Mouse (Mus musculus): ENCODE measurements around the gene 4930539E08Rik. TPM values are rescaled to one million over a fixed set of nuclear protein-coding genes. Genes with fewer than 3 reads are reported as not detected.

Gene 4930539E08Rik
- polyA plus RNA-seq, 1 experiment from 2014 or later, result 1.2 TPM

GRCm38 (mm10) chr17:28932274-28932673 is 17.1 kb upstream of the 4930539E08Rik start:
- Histone ChIP-seq H3K27me3 (ENCODE audit: control insufficient read depth, insufficient read depth, low read length) (no peaks in the 10 kb centered on the region), H3K9ac (no peak overlapping the region), H3K36me3 (replicated peaks; ENCODE audit: control insufficient read depth, insufficient read depth) (no peaks in the 10 kb centered on the region), H3K4me2 (replicated peaks) (no peak overlapping the region), H3K4me3 (replicated peaks; ENCODE audit: low read length) (no peak overlapping the region), H3K27ac (no peak overlapping the region), H3K4me1 (replicated peaks; ENCODE audit: control insufficient read depth, insufficient read depth, low read length) (peaks cover 9% of the 10 kb centered on the region), H3K9me3 (ENCODE audit: control insufficient read depth, low read length) (no peaks in the 10 kb centered on the region)
- ATAC-seq (ENCODE audit: low FRiP score), result no peak
- DNase-seq (ENCODE audit: low spot score), result no peak
- 92% methylated on average over 4 of the region's 4 CpGs for WGBS

DNA sequence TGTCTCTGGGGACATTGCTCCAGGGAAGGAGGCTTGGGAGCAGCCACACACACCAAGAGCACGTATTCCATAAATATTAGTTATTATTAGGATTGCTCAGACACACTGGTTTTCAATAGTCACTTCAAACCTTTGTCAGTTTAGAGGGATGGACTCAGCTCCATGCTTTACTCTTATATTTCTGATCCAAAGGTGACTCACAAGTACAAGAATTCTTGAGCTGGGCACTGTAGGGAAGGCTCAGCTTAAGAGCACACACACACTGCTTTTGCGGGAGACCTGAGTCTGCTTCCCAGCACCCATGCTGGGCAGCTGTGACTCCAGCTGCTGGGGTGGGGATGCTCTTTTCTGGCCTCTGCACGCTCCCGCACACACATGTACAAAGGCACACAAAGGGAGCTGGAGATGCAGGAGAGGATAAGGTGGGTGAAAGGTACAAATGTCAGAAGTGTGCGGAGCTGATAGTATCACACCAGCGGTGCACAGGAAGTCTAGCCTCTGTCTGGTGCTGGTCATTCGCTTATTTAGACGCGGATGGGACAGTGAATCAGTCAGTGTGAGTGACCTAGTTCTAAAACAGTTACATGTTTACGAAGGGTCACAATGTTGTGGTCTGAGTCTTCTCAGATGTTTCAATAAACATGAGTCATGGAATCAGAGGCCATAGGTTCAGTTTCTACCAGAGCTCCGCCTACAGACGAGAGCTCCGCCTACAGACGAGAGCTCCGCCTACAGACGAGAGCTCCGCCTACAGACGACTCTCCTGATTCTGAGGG is 16.5 kb upstream of the 4930539E08Rik start:
- Histone ChIP-seq H3K9me3 (ENCODE audit: control insufficient read depth, low read length) (no peaks in the 10 kb centered on the region), H3K4me3 (replicated peaks; ENCODE audit: low read length) (no peak overlapping the region), H3K27ac (no peak overlapping the region), H3K4me2 (replicated peaks) (no peak overlapping the region), H3K4me1 (replicated peaks; ENCODE audit: control insufficient read depth, insufficient read depth, low read length) (peaks cover 9% of the 10 kb centered on the region), H3K36me3 (replicated peaks; ENCODE audit: control insufficient read depth, insufficient read depth) (no peaks in the 10 kb centered on the region), H3K27me3 (ENCODE audit: control insufficient read depth, insufficient read depth, low read length) (no peaks in the 10 kb centered on the region), H3K9ac (no peak overlapping the region)
- no peak for ATAC-seq (ENCODE audit: low FRiP score)
- WGBS, result 93% methylated on average over 18 of the region's 18 CpGs
- DNase-seq (ENCODE audit: low spot score), result no peak

GRCm38 (mm10) chr17:28930392-28931074 is 15.4 kb upstream of the 4930539E08Rik start:
- H3K9ac ChIP-seq, result no peak overlapping the region
- H3K9me3 ChIP-seq (ENCODE audit: control insufficient read depth, low read length), result no peaks in the 10 kb centered on the region
- H3K27ac ChIP-seq, result peak overlapping the region; percentile 27
- peaks cover 9% of the 10 kb centered on the region for H3K4me1 ChIP-seq (replicated peaks; ENCODE audit: control insufficient read depth, insufficient read depth, low read length)
- no peak overlapping the region for H3K4me3 ChIP-seq (replicated peaks; ENCODE audit: low read length)
- H3K4me2 ChIP-seq (replicated peaks), result peak overlapping the region; percentile 15; the same call in 1 of the 2 replicates
- peak; percentile 81 for DNase-seq (ENCODE audit: low spot score)
- WGBS, result 19% methylated on average over 14 of the region's 14 CpGs
- peak; percentile 59 for ATAC-seq (ENCODE audit: low FRiP score)
- H3K36me3 ChIP-seq (replicated peaks; ENCODE audit: control insufficient read depth, insufficient read depth), result no peaks in the 10 kb centered on the region
- H3K27me3 ChIP-seq (ENCODE audit: control insufficient read depth, insufficient read depth, low read length), result no peaks in the 10 kb centered on the region

DNA sequence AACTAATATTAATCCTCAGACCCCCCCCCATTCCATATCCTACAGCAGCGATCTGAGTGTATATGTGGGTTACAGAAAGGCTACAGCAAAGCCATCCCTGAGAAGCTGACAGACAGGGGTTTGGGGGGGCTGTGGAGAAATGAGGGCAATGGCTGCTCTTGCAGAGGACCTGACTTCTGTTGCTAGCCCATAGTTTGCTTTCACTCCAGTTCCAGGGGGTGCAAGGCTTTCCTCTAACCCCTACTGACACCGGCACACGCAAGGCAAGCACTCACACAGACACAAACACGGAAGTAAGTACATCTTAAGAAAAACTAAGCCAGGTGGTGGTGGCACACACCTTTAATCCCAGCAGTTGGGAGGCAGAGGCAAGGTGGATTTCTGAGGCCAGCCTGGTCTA is 14.2 kb upstream of the 4930539E08Rik start:
- DNase-seq (ENCODE audit: low spot score) (no peak), ATAC-seq (ENCODE audit: low FRiP score) (no peak)
- Histone ChIP-seq H3K4me1 (replicated peaks; ENCODE audit: control insufficient read depth, insufficient read depth, low read length) (peaks cover 9% of the 10 kb centered on the region), H3K36me3 (replicated peaks; ENCODE audit: control insufficient read depth, insufficient read depth) (no peaks in the 10 kb centered on the region), H3K4me3 (replicated peaks; ENCODE audit: low read length) (no peak overlapping the region), H3K9me3 (ENCODE audit: control insufficient read depth, low read length) (no peaks in the 10 kb centered on the region), H3K9ac (no peak overlapping the region), H3K4me2 (replicated peaks) (no peak overlapping the region), H3K27me3 (ENCODE audit: control insufficient read depth, insufficient read depth, low read length) (no peaks in the 10 kb centered on the region), H3K27ac (no peak overlapping the region)
- 98% methylated on average over 4 of the region's 4 CpGs for WGBS

DNA sequence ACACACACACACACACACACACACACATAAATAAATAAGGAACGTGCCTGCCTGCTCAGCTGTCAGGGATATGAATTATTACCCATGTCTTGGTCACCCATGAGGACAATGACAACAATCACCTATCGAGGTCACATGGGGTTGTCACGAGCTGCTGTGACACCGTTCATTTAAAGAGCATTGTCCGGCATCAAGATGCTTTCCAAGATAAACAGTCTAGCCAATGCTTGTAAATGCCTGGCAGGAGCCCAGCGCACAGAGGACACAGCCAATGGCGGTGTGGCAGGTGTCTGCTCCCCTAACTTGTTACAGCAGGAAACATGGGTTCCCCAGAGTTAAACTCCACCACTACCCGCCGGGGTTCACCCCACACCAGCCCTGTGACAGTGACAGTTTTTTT is 12.9 kb upstream of the 4930539E08Rik start:
- no peak for ATAC-seq (ENCODE audit: low FRiP score)
- Histone ChIP-seq H3K9ac (no peak overlapping the region), H3K4me2 (replicated peaks) (no peak overlapping the region), H3K27ac (no peak overlapping the region), H3K4me1 (replicated peaks; ENCODE audit: control insufficient read depth, insufficient read depth, low read length) (peaks cover 9% of the 10 kb centered on the region), H3K9me3 (ENCODE audit: control insufficient read depth, low read length) (no peaks in the 10 kb centered on the region), H3K4me3 (replicated peaks; ENCODE audit: low read length) (no peak overlapping the region), H3K36me3 (replicated peaks; ENCODE audit: control insufficient read depth, insufficient read depth) (no peaks in the 10 kb centered on the region), H3K27me3 (ENCODE audit: control insufficient read depth, insufficient read depth, low read length) (no peaks in the 10 kb centered on the region)
- WGBS, result 84% methylated on average over 9 of the region's 9 CpGs
- DNase-seq (ENCODE audit: low spot score), result no peak

- 54% methylated on average over 15 of the region's 15 CpGs for WGBS
Measured at GRCm38 (mm10) chr17:28926866-28927635, 11.9 kb upstream of the 4930539E08Rik start.

GRCm38 (mm10) chr17:28926380-28926779 is 11.3 kb upstream of the 4930539E08Rik start:
- H3K4me3 ChIP-seq (replicated peaks; ENCODE audit: low read length), result no peak overlapping the region
- no peak overlapping the region for H3K27ac ChIP-seq
- H3K27me3 ChIP-seq (ENCODE audit: control insufficient read depth, insufficient read depth, low read length), result no peaks in the 10 kb centered on the region
- H3K4me2 ChIP-seq (replicated peaks), result no peak overlapping the region
- WGBS, result 13% methylated on average over 13 of the region's 13 CpGs
- no peak overlapping the region for H3K9ac ChIP-seq
- DNase-seq (ENCODE audit: low spot score) (peak; percentile 79), ATAC-seq (ENCODE audit: low FRiP score) (no peak)
- no peaks in the 10 kb centered on the region for H3K36me3 ChIP-seq (replicated peaks; ENCODE audit: control insufficient read depth, insufficient read depth)
- H3K4me1 ChIP-seq (replicated peaks; ENCODE audit: control insufficient read depth, insufficient read depth, low read length), result peaks cover 9% of the 10 kb centered on the region
- no peaks in the 10 kb centered on the region for H3K9me3 ChIP-seq (ENCODE audit: control insufficient read depth, low read length)

More at GRCm38 (mm10) chr17:28926866-28927635, 11.9 kb upstream of the 4930539E08Rik start:
- peaks cover 9% of the 10 kb centered on the region for H3K4me1 ChIP-seq (replicated peaks; ENCODE audit: control insufficient read depth, insufficient read depth, low read length)
- ATAC-seq (ENCODE audit: low FRiP score), result no peak
- H3K27me3 ChIP-seq (ENCODE audit: control insufficient read depth, insufficient read depth, low read length), result no peaks in the 10 kb centered on the region
- H3K9ac ChIP-seq, result no peak overlapping the region
- no peak overlapping the region for H3K4me3 ChIP-seq (replicated peaks; ENCODE audit: low read length)
- peak; percentile 55 for DNase-seq (ENCODE audit: low spot score)
- H3K36me3 ChIP-seq (replicated peaks; ENCODE audit: control insufficient read depth, insufficient read depth), result no peaks in the 10 kb centered on the region
- H3K4me2 ChIP-seq (replicated peaks), result no peak overlapping the region
- H3K9me3 ChIP-seq (ENCODE audit: control insufficient read depth, low read length), result no peaks in the 10 kb centered on the region
- no peak overlapping the region for H3K27ac ChIP-seq

- no peak for ATAC-seq (ENCODE audit: low FRiP score)
- Histone ChIP-seq H3K27me3 (ENCODE audit: control insufficient read depth, insufficient read depth, low read length) (no peaks in the 10 kb centered on the region), H3K9ac (no peak overlapping the region), H3K36me3 (replicated peaks; ENCODE audit: control insufficient read depth, insufficient read depth) (no peaks in the 10 kb centered on the region), H3K4me2 (replicated peaks) (no peak overlapping the region), H3K27ac (no peak overlapping the region), H3K9me3 (ENCODE audit: control insufficient read depth, low read length) (no peaks in the 10 kb centered on the region), H3K4me3 (replicated peaks; ENCODE audit: low read length) (no peak overlapping the region), H3K4me1 (replicated peaks; ENCODE audit: control insufficient read depth, insufficient read depth, low read length) (no peaks in the 10 kb centered on the region)
- no peak for DNase-seq (ENCODE audit: low spot score)
- 72% methylated on average over 8 of the region's 8 CpGs for WGBS
Measured at GRCm38 (mm10) chr17:28924957-28925595, 10.0 kb upstream of the 4930539E08Rik start.

- Histone ChIP-seq H3K4me1 (replicated peaks; ENCODE audit: control insufficient read depth, insufficient read depth, low read length) (no peaks in the 10 kb centered on the region), H3K4me2 (replicated peaks) (no peak overlapping the region), H3K9me3 (ENCODE audit: control insufficient read depth, low read length) (no peaks in the 10 kb centered on the region), H3K9ac (no peak overlapping the region), H3K27me3 (ENCODE audit: control insufficient read depth, insufficient read depth, low read length) (no peaks in the 10 kb centered on the region), H3K27ac (no peak overlapping the region), H3K4me3 (replicated peaks; ENCODE audit: low read length) (no peak overlapping the region), H3K36me3 (replicated peaks; ENCODE audit: control insufficient read depth, insufficient read depth) (no peaks in the 10 kb centered on the region)
- WGBS, result 81% methylated on average over 6 of the region's 6 CpGs
- no peak for DNase-seq (ENCODE audit: low spot score)
- no peak for ATAC-seq (ENCODE audit: low FRiP score)
Measured at GRCm38 (mm10) chr17:28922096-28922495, 7.0 kb upstream of the 4930539E08Rik start.
